Mouse (Mus musculus) C2C12 (cell line): Measurements from ENCODE around the gene Nfs1. TPM values are rescaled to one million over a fixed set of nuclear protein-coding genes. Genes with fewer than 3 reads are reported as not detected.

Experiments used
- H3K27me3 ChIP-seq: one replicate; pipeline ENCODE4 v1.6.1; 2011; ENCODE audit not compliant: control insufficient read depth, insufficient read depth, insufficient read length
- H3K36me3 ChIP-seq: one replicate; pipeline ENCODE4 v1.6.1; 2011; ENCODE audit not compliant: control insufficient read depth, insufficient read depth
- H3K4me3 ChIP-seq: one replicate; pipeline ENCODE4 v1.5.1; 2011; ENCODE audit warnings: mild to moderate bottlenecking, control low read depth; ENCODE audit not compliant: poor library complexity, insufficient read depth, severe bottlenecking
- H3K79me2 ChIP-seq: one replicate; pipeline ENCODE4 v1.6.1; 2011; ENCODE audit not compliant: control insufficient read depth, insufficient read depth
- H3K79me3 ChIP-seq: one replicate; pipeline ENCODE4 v1.6.1; 2011; ENCODE audit warnings: low read depth, control low read depth
- H3ac ChIP-seq: one replicate; pipeline ENCODE3; 2011; ENCODE audit warnings: low read depth; ENCODE audit not compliant: control insufficient read depth, insufficient read length
- CEBPB ChIP-seq: IDR thresholded peaks from one replicate; pipeline ENCODE4 v1.6.1; 2011; ENCODE audit warnings: low read depth, mild to moderate bottlenecking, control low read depth, moderate library complexity
- CTCF ChIP-seq: IDR thresholded peaks from one replicate; pipeline ENCODE4 v1.5.1; 2011; ENCODE audit not compliant: control insufficient read depth, insufficient read depth, insufficient read length
- FOSL1 ChIP-seq: IDR thresholded peaks from one replicate; pipeline ENCODE4 v1.8.0; 2011; ENCODE audit warnings: mild to moderate bottlenecking, low read length; ENCODE audit not compliant: poor library complexity, insufficient read depth, severe bottlenecking
- MAX ChIP-seq: IDR thresholded peaks from one replicate; pipeline ENCODE4 v1.6.1; 2011; ENCODE audit warnings: mild to moderate bottlenecking, control low read depth
- MYOD1 ChIP-seq: IDR thresholded peaks from one replicate; pipeline ENCODE4 v1.6.1; 2011; ENCODE audit warnings: low read depth; ENCODE audit not compliant: control insufficient read depth, insufficient read length
- MYOG ChIP-seq: IDR thresholded peaks from one replicate; pipeline ENCODE4 v1.6.1; 2011; ENCODE audit not compliant: control insufficient read depth, insufficient read length; ENCODE audit errors: extremely low read depth
- USF1 ChIP-seq: IDR thresholded peaks from one replicate; pipeline ENCODE4 v1.6.1; 2011; ENCODE audit warnings: low read depth, mild to moderate bottlenecking, control low read depth, moderate library complexity
- polyA plus RNA-seq: library from polyadenylated mRNA; unstranded; fragments of >200 nt; fragmentation: generic; extraction: Trizol; gene quantifications from one replicate; pipeline ENCODE4 v1.2.1, GENCODE M21; 2012; ENCODE audit warnings: missing spikeins

Nfs1 gene
- polyA plus RNA-seq, 1 experiment: 33.7 TPM

- peaks cover 38% of the 10 kb centered on the region for H3K36me3 ChIP-seq
- TF ChIP-seq MYOD1 (no peak), MAX (no peak)
These were observed 64.8 kb downstream of the Nfs1 start for GRCm38 (mm10) chr2:156079183-156079560.

GRCm38 (mm10) chr2:156078421-156079182, 65.4 kb downstream of the Nfs1 start:
- no peaks in the 10 kb centered on the region for H3K27me3 ChIP-seq
- H3K79me3 ChIP-seq: peaks cover 26% of the 10 kb centered on the region
- no peak overlapping the region for H3ac ChIP-seq
- peaks cover 44% of the 10 kb centered on the region for H3K36me3 ChIP-seq
- H3K4me3 ChIP-seq: no peak overlapping the region
- H3K79me2 ChIP-seq: peaks cover 47% of the 10 kb centered on the region
- TF ChIP-seq CTCF (no peak), CEBPB (no peak), USF1 (no peak), MAX (no peak), FOSL1 (no peak), MYOG (no peak), MYOD1 (no peak)

More at GRCm38 (mm10) chr2:156079183-156079560, 64.8 kb downstream of the Nfs1 start:
- H3ac ChIP-seq: no peak overlapping the region
- H3K4me3 ChIP-seq: no peak overlapping the region
- no peaks in the 10 kb centered on the region for H3K27me3 ChIP-seq
- H3K79me2 ChIP-seq: peaks cover 53% of the 10 kb centered on the region
- peaks cover 29% of the 10 kb centered on the region for H3K79me3 ChIP-seq

- TF ChIP-seq CEBPB: no peak
- no peak for TF ChIP-seq CTCF
- no peak for TF ChIP-seq MYOD1
- no peak for TF ChIP-seq USF1
- TF ChIP-seq MAX: no peak
- no peak for TF ChIP-seq MYOG
- TF ChIP-seq FOSL1: no peak
- Histone ChIP-seq H3K79me2 (peaks cover 35% of the 10 kb centered on the region), H3ac (no peak overlapping the region), H3K27me3 (no peaks in the 10 kb centered on the region), H3K36me3 (peaks cover 45% of the 10 kb centered on the region), H3K4me3 (no peak overlapping the region), H3K79me3 (peaks cover 15% of the 10 kb centered on the region)
These were observed 66.5 kb downstream of the Nfs1 start for GRCm38 (mm10) chr2:156077461-156077860.

GRCm38 (mm10) chr2:156073725-156074124, 70.3 kb downstream of the Nfs1 start:
- no peaks in the 10 kb centered on the region for H3K79me3 ChIP-seq
- peaks cover 49% of the 10 kb centered on the region for H3K36me3 ChIP-seq
- no peaks in the 10 kb centered on the region for H3K27me3 ChIP-seq
- H3K79me2 ChIP-seq: no peaks in the 10 kb centered on the region
- H3K4me3 ChIP-seq: no peak overlapping the region
- no peak overlapping the region for H3ac ChIP-seq
- TF ChIP-seq MYOD1 (no peak), CEBPB (no peak), USF1 (no peak), FOSL1 (no peak), MAX (no peak), CTCF (no peak), MYOG (no peak)

Other genes with a start within 250 kb of the Nfs1 start
- gene Uqcc1, start 213.9 kb downstream of the Nfs1 start, polyA plus RNA-seq: 47.6 TPM
- not detected for gene Gm15557, start 203.5 kb downstream of the Nfs1 start, polyA plus RNA-seq
- gene Gdf5, start 198.8 kb downstream of the Nfs1 start, polyA plus RNA-seq: not detected
- 24.1 TPM for gene Cep250, start 187.7 kb downstream of the Nfs1 start, polyA plus RNA-seq
- gene 6430550D23Rik, start 136.2 kb downstream of the Nfs1 start, polyA plus RNA-seq: 0.09 TPM
- gene Ergic3, start 136.1 kb downstream of the Nfs1 start, polyA plus RNA-seq: 230 TPM
- not detected for gene Fer1l4, start 91.2 kb downstream of the Nfs1 start, polyA plus RNA-seq
- 2.3 TPM for gene Spag4, start 79.0 kb downstream of the Nfs1 start, polyA plus RNA-seq
- gene Cpne1, start 32.2 kb downstream of the Nfs1 start, polyA plus RNA-seq: 54.6 TPM
- 6.4 TPM for gene Rbm12, start 32.2 kb downstream of the Nfs1 start, polyA plus RNA-seq
- gene Gm28036, start 17.1 kb downstream of the Nfs1 start, polyA plus RNA-seq: 15.3 TPM
- 287 TPM for gene Romo1, start 147 bp downstream of the Nfs1 start, polyA plus RNA-seq
- gene Rbm39, start 36.1 kb upstream of the Nfs1 start, polyA plus RNA-seq: 51.3 TPM
- gene Phf20, start 52.3 kb upstream of the Nfs1 start, polyA plus RNA-seq: 18.1 TPM
- gene Cnbd2, start 168.1 kb upstream of the Nfs1 start, polyA plus RNA-seq: 1.7 TPM
- gene Scand1, start 168.5 kb upstream of the Nfs1 start, polyA plus RNA-seq: 140 TPM